Mouse (Mus musculus): ENCODE data around the gene Agbl4. TPM values are rescaled to one million over a fixed set of nuclear protein-coding genes. Genes with fewer than 3 reads are reported as not detected.

The Agbl4 gene
- total and polyA plus RNA-seq, 3 experiments: not detected

DNA sequence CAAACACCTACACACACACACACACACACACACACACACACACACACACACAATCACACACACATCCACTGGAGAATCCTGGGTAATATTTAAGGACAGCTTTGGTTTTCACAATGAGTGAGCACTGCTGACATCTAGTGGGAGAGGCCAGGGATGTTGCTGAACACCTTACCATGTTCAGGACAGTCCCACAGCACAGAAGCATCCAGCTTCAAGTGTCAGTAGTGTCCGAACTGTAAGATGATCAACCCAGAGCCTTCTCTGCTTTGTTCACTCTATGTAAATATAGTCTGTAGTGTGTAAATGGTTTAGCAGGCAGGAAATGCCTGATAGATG lies 1248.3 kb downstream of the Agbl4 start:
- TF ChIP-seq KAT2A (IDR thresholded peaks at IDR 0.05; ENCODE audit: insufficient replicate concordance, low read length) (no peak), USF1 (IDR thresholded peaks at IDR 0.05; ENCODE audit: low read depth, low read length) (no peak), ZNF384 (IDR thresholded peaks at IDR 0.05; ENCODE audit: low read depth, low read length) (no peak), GABPA (IDR thresholded peaks at IDR 0.05; ENCODE audit: insufficient replicate concordance, low read depth, low read length) (no peak), SIN3A (IDR thresholded peaks at IDR 0.05; ENCODE audit: low read length) (no peak), HCFC1 (IDR thresholded peaks at IDR 0.05; ENCODE audit: low read depth, low read length) (no peak), E2F4 (IDR thresholded peaks at IDR 0.05; ENCODE audit: insufficient replicate concordance, low read depth, low read length) (no peak), MAX (IDR thresholded peaks at IDR 0.05; ENCODE audit: low read length) (no peak), MAFK (IDR thresholded peaks at IDR 0.05; ENCODE audit: insufficient replicate concordance, low read length) (no peak), NRF1 (IDR thresholded peaks at IDR 0.05; ENCODE audit: low read depth, low read length) (no peak), CTCF (conservative IDR thresholded peaks at IDR 0.05 in 1 of 2, IDR thresholded peaks at IDR 0.05 in 1 of 2; ENCODE audit: low read depth in 2 of 2, low read length in 2 of 2) (peak in 1 of 2 experiments; percentile 72; a peak in 3 of 4 replicates), SMC3 (IDR thresholded peaks at IDR 0.05; ENCODE audit: low read depth, low read length) (peak; percentile 40), UBTF (IDR thresholded peaks at IDR 0.05; ENCODE audit: low read depth, low read length) (no peak), RAD21 (IDR thresholded peaks at IDR 0.05; ENCODE audit: low read depth, low read length) (peak; percentile 65), USF2 (conservative IDR thresholded peaks at IDR 0.05; ENCODE audit: low read depth, low read length) (no peak), TCF12 (IDR thresholded peaks at IDR 0.05; ENCODE audit: low read depth, low read length) (0 out of 2 replicates have a peak, but pooled peaks have one; percentile 17)
- Histone ChIP-seq H3K4me1 (ENCODE audit: control insufficient read depth in 1 of 2, insufficient read depth in 2 of 2) (no peaks in the 10 kb centered on the region; a peak in 1 of 4 replicates), H3K4me2 (ENCODE audit: insufficient read depth, low read depth, poor library complexity, severe bottlenecking) (peak overlapping the region; percentile 82), H3K79me2 (replicated peaks; ENCODE audit: control insufficient read depth, extremely low read depth, insufficient read depth, poor library complexity, severe bottlenecking) (no peaks in the 10 kb centered on the region), H3K27ac (ENCODE audit: insufficient read depth, low read depth) (no peak overlapping the region), H3K4me3 (replicated peaks in 1 of 3; ENCODE audit: low read depth in 2 of 3, low read length in 2 of 3, poor library complexity in 1 of 3) (no peak overlapping the region), H3K9me3 (replicated peaks; ENCODE audit: low read length) (no peaks in the 10 kb centered on the region), H3K27me3 (replicated peaks) (no peaks in the 10 kb centered on the region), H3K9ac (ENCODE audit: insufficient read depth, low read depth) (peak overlapping the region; percentile 3; the same call in 1 of the 2 replicates), H3K36me3 (replicated peaks in 1 of 2; ENCODE audit: control insufficient read depth in 1 of 2, insufficient read depth in 1 of 2, low read length in 1 of 2) (no peaks in the 10 kb centered on the region)
- dilution Hi-C loops (cut with MboI; ENCODE audit: extremely low pct_ligation_motif_present, extremely low pct_unique_long_range_greater_than_20kb, low sequenced_read_pairs): no loop called here
- in situ Hi-C loops (cut with MboI; ENCODE audit: low pct_ligation_motif_present, low pct_unique_long_range_greater_than_20kb, low sequenced_read_pairs): no loop called here
- peak; percentile 50 for DNase-seq (ENCODE audit: extremely low read depth)

GRCm38 (mm10) chr4:111653451-111653850 lies 1256.0 kb downstream of the Agbl4 start:
- TF ChIP-seq MAX (IDR thresholded peaks at IDR 0.05; ENCODE audit: low read length): no peak
- no peak for TF ChIP-seq E2F4 (IDR thresholded peaks at IDR 0.05; ENCODE audit: insufficient replicate concordance, low read depth, low read length)
- TF ChIP-seq PAX5 (IDR thresholded peaks at IDR 0.05; ENCODE audit: low read length): no peak
- no peak for TF ChIP-seq RCOR1 (conservative IDR thresholded peaks at IDR 0.05; ENCODE audit: low read depth, low read length)
- TF ChIP-seq ETS1 (conservative IDR thresholded peaks at IDR 0.05; ENCODE audit: low read depth, low read length): no peak
- TF ChIP-seq POLR2AphosphoS2 (IDR thresholded peaks at IDR 0.05; ENCODE audit: low read depth, low read length): no peak
- no peak for TF ChIP-seq TBP (conservative IDR thresholded peaks at IDR 0.05; ENCODE audit: low read depth, low read length)
- no peak for TF ChIP-seq GABPA (IDR thresholded peaks at IDR 0.05; ENCODE audit: insufficient replicate concordance, low read depth, low read length)
- no peak for TF ChIP-seq CHD1 (IDR thresholded peaks at IDR 0.05; ENCODE audit: low read depth, low read length)
- no peak for TF ChIP-seq ELF1 (IDR thresholded peaks at IDR 0.05; ENCODE audit: low read depth, low read length)
- TF ChIP-seq NELFE (IDR thresholded peaks at IDR 0.05; ENCODE audit: low read depth, low read length): no peak
- TF ChIP-seq MXI1 (IDR thresholded peaks at IDR 0.05; ENCODE audit: low read depth, low read length): no peak
- in situ Hi-C loops (cut with MboI; ENCODE audit: low pct_ligation_motif_present, low pct_unique_long_range_greater_than_20kb, low sequenced_read_pairs) (no loop called here), dilution Hi-C loops (cut with MboI; ENCODE audit: extremely low pct_ligation_motif_present, extremely low pct_unique_long_range_greater_than_20kb, low sequenced_read_pairs) (no loop called here)
- no peak for DNase-seq (ENCODE audit: extremely low read depth)
- no peaks in the 10 kb centered on the region for H3K79me2 ChIP-seq (replicated peaks; ENCODE audit: control insufficient read depth, extremely low read depth, insufficient read depth, poor library complexity, severe bottlenecking)
- H3K4me3 ChIP-seq (replicated peaks in 1 of 3; ENCODE audit: low read depth in 2 of 3, low read length in 2 of 3, poor library complexity in 1 of 3): no peak overlapping the region
- no peak overlapping the region for H3K9ac ChIP-seq (ENCODE audit: insufficient read depth, low read depth)
- H3K4me1 ChIP-seq (ENCODE audit: control insufficient read depth in 1 of 2, insufficient read depth in 2 of 2): no peaks in the 10 kb centered on the region
- no peak overlapping the region for H3K27ac ChIP-seq (ENCODE audit: insufficient read depth, low read depth)
- H3K36me3 ChIP-seq (replicated peaks in 1 of 2; ENCODE audit: control insufficient read depth in 1 of 2, insufficient read depth in 1 of 2, low read length in 1 of 2): no peaks in the 10 kb centered on the region
- peaks cover 1% of the 10 kb centered on the region for H3K27me3 ChIP-seq (replicated peaks)
- H3K4me2 ChIP-seq (ENCODE audit: insufficient read depth, low read depth, poor library complexity, severe bottlenecking): no peak overlapping the region
- H3K9me3 ChIP-seq (replicated peaks; ENCODE audit: low read length): no peaks in the 10 kb centered on the region
